Mouse (Mus musculus) layer of hippocampus, postnatal 14 days (tissue): ENCODE results near the gene H1foo. TPM values are rescaled to one million over a fixed set of nuclear protein-coding genes. Genes with fewer than 3 reads are reported as not detected.

Source experiments
- total RNA-seq, 2 experiments: library from RNA; stranded (reverse); gene quantifications; 2 replicates each; pipeline ENCODE4 v1.2.3; 2021

The H1foo gene
- total RNA-seq, 2 experiments from 2014 or later = not detected

Other genes starting within 250 kb of the H1foo start
- 1 to 10 TPM in 1 of 2 experiments, under 1 TPM in 1; 0.88 to 1.2 TPM for gene Tmem40, start 182.5 kb upstream of the H1foo start, total RNA-seq
- gene Cand2, start 170.4 kb upstream of the H1foo start, total RNA-seq = 1 to 10 TPM; 4.5 to 5.1 TPM
- gene Rpl32, start 136.2 kb upstream of the H1foo start, total RNA-seq = 100 to 1,000 TPM; 500 to 526 TPM
- gene Efcab12, start 106.5 kb upstream of the H1foo start, total RNA-seq = 1 to 10 TPM; 2.9 to 4.0 TPM
- 1 to 10 TPM; 5.0 to 5.8 TPM for gene Mbd4, start 91.6 kb upstream of the H1foo start, total RNA-seq
- gene Ift122, start 91.5 kb upstream of the H1foo start, total RNA-seq = 10 to 100 TPM; 23.8 to 24.7 TPM
- under 1 TPM; 0.41 to 0.48 TPM for gene Rho, start 13.2 kb upstream of the H1foo start, total RNA-seq
- 10 to 100 TPM; 40.9 to 47.9 TPM for gene Plxnd1, start 50.1 kb downstream of the H1foo start, total RNA-seq
- 10 to 100 TPM; 69.8 to 78.5 TPM for gene Tmcc1, start 248.5 kb downstream of the H1foo start, total RNA-seq